Mouse (Mus musculus): Measurements from ENCODE around the gene Lin7b. TPM values are rescaled to one million over a fixed set of nuclear protein-coding genes. Genes with fewer than 3 reads are reported as not detected.
"Not testable (repeated sequence)": the region's sequence is repeated elsewhere in the genome, so short reads cannot be mapped to it uniquely, and the experiment has no call there.

Lin7b gene
- polyA plus RNA-seq, 1 experiment = not detected

DNA sequence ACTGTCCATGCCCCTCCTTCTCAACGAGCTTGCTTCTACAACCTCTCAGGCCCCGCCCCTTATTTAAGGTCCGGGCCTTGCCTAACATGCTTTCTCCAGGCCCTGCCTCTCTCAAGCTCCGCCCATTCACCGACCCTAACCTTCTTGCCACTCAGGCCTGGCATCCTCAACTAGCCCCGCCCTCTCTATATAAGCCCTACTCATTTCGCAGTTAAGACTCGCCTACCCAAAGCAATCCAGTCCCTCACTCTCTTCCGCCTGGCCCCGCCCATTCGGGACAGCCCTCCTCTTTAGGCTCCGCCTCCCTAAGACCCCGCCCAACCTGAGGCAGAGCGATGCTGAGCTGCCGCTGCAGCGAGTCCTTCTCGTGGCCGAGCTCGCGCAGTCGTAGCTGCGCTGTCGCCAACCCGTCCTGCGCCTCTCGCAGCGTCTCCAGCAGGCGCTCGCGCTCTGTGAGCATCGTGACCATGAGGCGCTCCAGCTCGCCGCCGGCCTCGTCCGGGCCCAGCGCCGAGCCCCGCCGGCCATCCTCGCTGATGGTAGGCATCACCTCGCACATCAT lies 9.1 kb downstream of the Lin7b start:
- Histone ChIP-seq H3K4me1 (ENCODE audit: control insufficient read depth) (peaks cover 24% of the 10 kb centered on the region), H3K9me3 (ENCODE audit: control insufficient read depth, low read length) (peaks cover 17% of the 10 kb centered on the region), H3K4me3 (replicated peaks) (peak overlapping the region; percentile 45), H3K27me3 (ENCODE audit: control insufficient read depth) (peaks cover 75% of the 10 kb centered on the region), H3K36me3 (ENCODE audit: control insufficient read depth) (no peaks in the 10 kb centered on the region)
- TF ChIP-seq TAL1 (IDR thresholded peaks at IDR 0.05; ENCODE audit: low read length) = no peak
- no peak for TF ChIP-seq GATA1 (IDR thresholded peaks at IDR 0.05; ENCODE audit: low read length)

DNA sequence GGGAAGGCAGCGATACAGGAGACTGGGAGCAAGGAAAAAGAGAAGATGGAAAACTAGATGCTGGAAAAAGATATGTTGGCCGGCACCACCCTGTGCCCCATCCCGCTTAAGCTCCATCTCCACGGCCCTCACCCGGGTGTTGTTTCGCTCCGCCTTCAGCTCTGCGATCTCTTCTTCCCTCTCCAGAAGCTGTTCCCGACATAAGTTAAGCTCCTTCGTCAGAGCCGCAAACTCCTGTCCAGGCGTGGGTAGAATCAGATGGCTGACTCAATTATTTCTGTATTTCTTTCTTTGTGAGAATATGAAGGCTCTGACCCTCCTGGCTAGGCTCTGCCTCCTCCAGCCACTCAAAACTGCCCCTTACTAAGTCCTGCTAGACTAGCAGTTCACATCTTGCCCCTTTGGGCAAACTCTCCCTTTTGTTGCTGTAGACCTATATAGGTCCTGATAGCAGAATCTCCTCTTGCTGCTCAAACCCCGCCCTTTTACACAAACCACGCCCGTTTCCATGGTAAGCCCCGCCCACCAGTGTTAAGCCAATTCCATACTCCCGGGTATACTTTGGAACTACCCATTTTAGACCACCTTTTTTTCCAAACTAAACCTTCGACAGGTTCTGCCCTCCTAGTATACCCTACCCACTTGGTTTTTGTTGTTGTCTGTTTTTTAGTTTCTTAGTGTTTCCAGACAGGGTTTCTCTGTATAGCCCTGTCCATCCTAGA lies 9.8 kb downstream of the Lin7b start:
- peaks cover 23% of the 10 kb centered on the region for H3K4me1 ChIP-seq (ENCODE audit: control insufficient read depth)
- H3K4me3 ChIP-seq (replicated peaks) = no peak overlapping the region
- no peak for TF ChIP-seq GATA1 (IDR thresholded peaks at IDR 0.05; ENCODE audit: low read length)
- no peak for TF ChIP-seq TAL1 (IDR thresholded peaks at IDR 0.05; ENCODE audit: low read length)
- peaks cover 14% of the 10 kb centered on the region for H3K9me3 ChIP-seq (ENCODE audit: control insufficient read depth, low read length)
- peaks cover 69% of the 10 kb centered on the region for H3K27me3 ChIP-seq (ENCODE audit: control insufficient read depth)
- no peaks in the 10 kb centered on the region for H3K36me3 ChIP-seq (ENCODE audit: control insufficient read depth)

GRCm38 (mm10) chr7:45359081-45359480 lies 11.3 kb downstream of the Lin7b start:
- peaks cover 26% of the 10 kb centered on the region for H3K4me1 ChIP-seq (ENCODE audit: control insufficient read depth)
- H3K36me3 ChIP-seq (ENCODE audit: control insufficient read depth); H3K4me3 ChIP-seq (replicated peaks): not testable (repeated sequence)
- H3K9me3 ChIP-seq (ENCODE audit: control insufficient read depth, low read length) = peaks cover 14% of the 10 kb centered on the region
- H3K27me3 ChIP-seq (ENCODE audit: control insufficient read depth) = peaks cover 59% of the 10 kb centered on the region

GRCm38 (mm10) chr7:45356087-45356486 lies 14.3 kb downstream of the Lin7b start:
- Histone ChIP-seq H3K27me3 (ENCODE audit: control insufficient read depth) (peaks cover 46% of the 10 kb centered on the region), H3K9me3 (ENCODE audit: control insufficient read depth, low read length) (peaks cover 4% of the 10 kb centered on the region), H3K4me1 (ENCODE audit: control insufficient read depth) (peaks cover 12% of the 10 kb centered on the region), H3K36me3 (ENCODE audit: control insufficient read depth) (no peaks in the 10 kb centered on the region), H3K4me3 (replicated peaks) (no peak overlapping the region)
- TF ChIP-seq TAL1 (IDR thresholded peaks at IDR 0.05; ENCODE audit: low read length) (no peak), GATA1 (IDR thresholded peaks at IDR 0.05; ENCODE audit: low read length) (no peak)

DNA sequence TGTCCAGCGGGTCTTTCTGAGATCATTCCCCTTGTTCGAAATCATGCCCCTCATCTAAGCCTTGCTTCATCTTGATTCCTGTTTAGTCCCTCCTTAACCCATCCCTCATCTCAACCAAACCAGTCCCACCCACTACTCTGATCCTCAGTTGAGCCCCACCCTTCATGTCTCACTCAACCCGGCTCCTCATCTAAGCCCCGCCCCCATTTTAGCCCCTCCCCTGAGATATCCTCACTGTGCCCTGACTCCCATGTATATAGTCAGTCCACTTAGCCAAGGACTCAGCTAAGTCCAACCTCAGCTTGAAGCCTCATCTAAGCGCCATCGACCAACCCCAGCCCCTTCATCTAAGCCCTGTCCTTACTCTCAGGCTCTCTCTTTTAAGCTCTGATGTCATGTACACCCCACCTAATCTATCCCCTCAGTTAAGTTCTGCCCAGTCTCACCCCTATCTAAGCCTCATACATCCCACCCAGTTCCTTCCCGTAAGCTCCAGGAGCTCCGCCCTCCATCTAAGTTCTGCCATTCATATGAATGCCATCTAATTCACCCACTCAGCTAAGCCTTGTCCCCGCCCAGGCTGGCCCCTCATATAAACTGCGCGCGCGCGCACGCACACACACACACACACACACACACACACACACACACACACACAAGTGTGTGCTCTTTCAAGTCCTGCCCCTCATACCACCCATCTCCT lies 14.9 kb downstream of the Lin7b start:
- Histone ChIP-seq H3K4me1 (ENCODE audit: control insufficient read depth) (peaks cover 7% of the 10 kb centered on the region), H3K27me3 (ENCODE audit: control insufficient read depth) (peaks cover 45% of the 10 kb centered on the region), H3K9me3 (ENCODE audit: control insufficient read depth, low read length) (no peaks in the 10 kb centered on the region), H3K36me3 (ENCODE audit: control insufficient read depth) (no peaks in the 10 kb centered on the region), H3K4me3 (replicated peaks) (no peak overlapping the region)
- TF ChIP-seq GATA1 (IDR thresholded peaks at IDR 0.05; ENCODE audit: low read length) (no peak), TAL1 (IDR thresholded peaks at IDR 0.05; ENCODE audit: low read length) (no peak)

DNA sequence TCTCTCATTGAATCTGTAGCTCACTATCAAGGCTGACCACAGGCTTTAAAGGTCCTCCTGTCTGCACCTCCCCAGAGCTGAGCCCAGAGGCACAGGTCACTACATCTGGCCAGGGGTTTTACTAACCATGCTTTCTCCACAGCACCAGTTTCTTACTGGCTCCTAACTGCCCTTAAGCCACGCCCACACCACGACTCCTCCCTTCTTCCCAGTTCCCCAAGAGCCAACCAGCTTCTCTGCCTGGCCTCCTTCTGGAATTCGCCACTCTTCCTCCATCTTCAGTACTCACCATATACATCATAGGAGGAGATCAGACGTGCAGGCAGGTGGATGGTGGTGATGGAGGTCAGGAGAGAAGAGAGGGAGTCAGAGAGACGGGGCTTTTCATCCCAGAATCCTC lies 17.3 kb downstream of the Lin7b start:
- Histone ChIP-seq H3K4me3 (replicated peaks) (no peak overlapping the region), H3K9me3 (ENCODE audit: control insufficient read depth, low read length) (no peaks in the 10 kb centered on the region), H3K27me3 (ENCODE audit: control insufficient read depth) (peaks cover 39% of the 10 kb centered on the region), H3K36me3 (ENCODE audit: control insufficient read depth) (no peaks in the 10 kb centered on the region), H3K4me1 (ENCODE audit: control insufficient read depth) (peaks cover 7% of the 10 kb centered on the region)
- TF ChIP-seq GATA1 (IDR thresholded peaks at IDR 0.05; ENCODE audit: low read length) (no peak), TAL1 (IDR thresholded peaks at IDR 0.05; ENCODE audit: low read length) (no peak)

- H3K4me3 ChIP-seq (replicated peaks) = no peak overlapping the region
- peaks cover 10% of the 10 kb centered on the region for H3K4me1 ChIP-seq (ENCODE audit: control insufficient read depth)
- H3K27me3 ChIP-seq (ENCODE audit: control insufficient read depth) = peaks cover 36% of the 10 kb centered on the region
- TF ChIP-seq GATA1 (IDR thresholded peaks at IDR 0.05; ENCODE audit: low read length) (no peak), TAL1 (IDR thresholded peaks at IDR 0.05; ENCODE audit: low read length) (no peak)
- no peaks in the 10 kb centered on the region for H3K9me3 ChIP-seq (ENCODE audit: control insufficient read depth, low read length)
- no peaks in the 10 kb centered on the region for H3K36me3 ChIP-seq (ENCODE audit: control insufficient read depth)
Measured at GRCm38 (mm10) chr7:45346905-45347304, 23.5 kb downstream of the Lin7b start.

DNA sequence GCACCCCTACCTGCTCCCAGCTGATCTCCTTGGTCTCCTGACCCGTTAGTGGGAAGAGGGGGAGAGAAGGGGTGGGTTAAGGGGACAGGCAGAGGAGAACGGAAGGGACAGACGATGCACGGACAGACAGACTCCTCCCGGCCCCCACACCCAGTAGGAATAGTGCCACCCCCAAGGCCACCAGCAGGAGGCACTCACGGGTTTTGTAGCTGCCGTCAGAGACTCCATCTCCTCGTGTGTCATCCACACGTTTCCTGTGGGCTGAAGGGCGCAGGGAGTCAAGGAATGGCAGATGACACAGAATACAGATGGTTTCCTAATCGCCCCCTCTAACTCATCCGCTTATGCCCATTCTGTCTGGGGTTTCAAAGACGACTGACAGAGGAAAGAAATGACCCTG lies 26.8 kb downstream of the Lin7b start:
- no peak for TF ChIP-seq TAL1 (IDR thresholded peaks at IDR 0.05; ENCODE audit: low read length)
- TF ChIP-seq GATA1 (IDR thresholded peaks at IDR 0.05; ENCODE audit: low read length) = no peak
- H3K27me3 ChIP-seq (ENCODE audit: control insufficient read depth) = peaks cover 44% of the 10 kb centered on the region

GRCm38 (mm10) chr7:45342081-45342480 lies 28.3 kb downstream of the Lin7b start:
- H3K27me3 ChIP-seq (ENCODE audit: control insufficient read depth) = peaks cover 52% of the 10 kb centered on the region
- H3K9me3 ChIP-seq (ENCODE audit: control insufficient read depth, low read length) = no peaks in the 10 kb centered on the region
- H3K4me1 ChIP-seq (ENCODE audit: control insufficient read depth) = peaks cover 53% of the 10 kb centered on the region
- no peak overlapping the region for H3K4me3 ChIP-seq (replicated peaks)
- no peaks in the 10 kb centered on the region for H3K36me3 ChIP-seq (ENCODE audit: control insufficient read depth)
- no peak for TF ChIP-seq GATA1 (IDR thresholded peaks at IDR 0.05; ENCODE audit: low read length)

More for the DNA sequence above, 26.8 kb downstream of the Lin7b start:
- H3K4me1 ChIP-seq (ENCODE audit: control insufficient read depth) = peaks cover 44% of the 10 kb centered on the region
- no peaks in the 10 kb centered on the region for H3K9me3 ChIP-seq (ENCODE audit: control insufficient read depth, low read length)
- no peak overlapping the region for H3K4me3 ChIP-seq (replicated peaks)
- H3K36me3 ChIP-seq (ENCODE audit: control insufficient read depth) = no peaks in the 10 kb centered on the region
